Mouse (Mus musculus): ENCODE results near the gene Gcfc2. TPM values are rescaled to one million over a fixed set of nuclear protein-coding genes. Genes with fewer than 3 reads are reported as not detected.
A peak's percentile ranks its signal among the peaks of the same experiment; 100 is the strongest.

The Gcfc2 gene
- total and polyA plus RNA-seq, 2 experiments, result 2.3 to 7.3 TPM

- Histone ChIP-seq H3K27ac (replicated peaks; ENCODE audit: insufficient read depth, low read depth, low read length) (no peak within 1 kb of the TSS; the same call in 1 of the 2 replicates), H3K79me2 (ENCODE audit: control insufficient read depth, insufficient read depth, low read length) (peaks cover 5% of the 10 kb centered on the region; the same call in 1 of the 2 replicates)
- WGBS, result under 1% methylated on average over 44 of the region's 44 CpGs
Measured at GRCm38 (mm10) chr6:81965296-81966067, 42.0 kb downstream of the Gcfc2 start, which contains the start of gene Mrpl19. TSS of gene Mrpl19 (minus strand) at chr6:81965958.

GRCm38 (mm10) chr6:81966068-81966544, 42.6 kb downstream of the Gcfc2 start:
- Histone ChIP-seq H3K27me3 (ENCODE audit: control insufficient read depth, insufficient read depth, low read length) (no peaks in the 10 kb centered on the region), H3K79me2 (ENCODE audit: control insufficient read depth, insufficient read depth, low read length) (peaks cover 5% of the 10 kb centered on the region; the same call in 1 of the 2 replicates), H3K4me3 (ENCODE audit: insufficient read depth, low read depth, low read length) (peak overlapping the region; percentile 95; the same call in 1 of the 2 replicates), H3K4me1 (ENCODE audit: control insufficient read depth, insufficient read depth, low read length) (peaks cover 3% of the 10 kb centered on the region; the same call in 1 of the 2 replicates), H3K9ac (ENCODE audit: low read depth, low read length) (0 out of 2 replicates have a peak overlapping the region, but pooled peaks have one; percentile 5), H3K36me3 (ENCODE audit: control insufficient read depth, insufficient read depth, low read length) (peaks cover 15% of the 10 kb centered on the region; the same call in 1 of the 2 replicates), H3K27ac (replicated peaks; ENCODE audit: insufficient read depth, low read depth, low read length) (no peak overlapping the region)
- TF ChIP-seq CTCF (IDR thresholded peaks at IDR 0.05; ENCODE audit: low read depth, low read length) (no peak), POLR2A (IDR thresholded peaks at IDR 0.05; ENCODE audit: extremely low read depth, insufficient read depth, low read length) (no peak)
- 51% methylated on average over 2 of the region's 2 CpGs for WGBS
- no peak for DNase-seq (ENCODE audit: extremely low read depth, low read depth, low spot score)

More at GRCm38 (mm10) chr6:81965296-81966067, 42.0 kb downstream of the Gcfc2 start, which contains the start of gene Mrpl19:
- Histone ChIP-seq H3K9ac (ENCODE audit: low read depth, low read length) (peak within 1 kb of the TSS; percentile 87), H3K27me3 (ENCODE audit: control insufficient read depth, insufficient read depth, low read length) (no peaks in the 10 kb centered on the region), H3K4me1 (ENCODE audit: control insufficient read depth, insufficient read depth, low read length) (peaks cover 3% of the 10 kb centered on the region; the same call in 1 of the 2 replicates), H3K4me3 (ENCODE audit: insufficient read depth, low read depth, low read length) (peak within 1 kb of the TSS; percentile 95), H3K36me3 (ENCODE audit: control insufficient read depth, insufficient read depth, low read length) (peaks cover 21% of the 10 kb centered on the region)
- DNase-seq (ENCODE audit: extremely low read depth, low read depth, low spot score), result peak; percentile 85
- TF ChIP-seq POLR2A (IDR thresholded peaks at IDR 0.05; ENCODE audit: extremely low read depth, insufficient read depth, low read length), result no peak
- no peak for TF ChIP-seq CTCF (IDR thresholded peaks at IDR 0.05; ENCODE audit: low read depth, low read length)

- Histone ChIP-seq H3K9ac (ENCODE audit: low read depth, low read length) (no peak overlapping the region), H3K79me2 (ENCODE audit: control insufficient read depth, insufficient read depth, low read length) (no peaks in the 10 kb centered on the region), H3K4me1 (ENCODE audit: control insufficient read depth, insufficient read depth, low read length) (no peaks in the 10 kb centered on the region), H3K27ac (replicated peaks; ENCODE audit: insufficient read depth, low read depth, low read length) (no peak overlapping the region), H3K36me3 (ENCODE audit: control insufficient read depth, insufficient read depth, low read length) (no peaks in the 10 kb centered on the region), H3K27me3 (ENCODE audit: control insufficient read depth, insufficient read depth, low read length) (no peaks in the 10 kb centered on the region), H3K4me3 (ENCODE audit: insufficient read depth, low read depth, low read length) (no peak overlapping the region)
- no peak for TF ChIP-seq POLR2A (IDR thresholded peaks at IDR 0.05; ENCODE audit: extremely low read depth, insufficient read depth, low read length)
- no peak for TF ChIP-seq CTCF (IDR thresholded peaks at IDR 0.05; ENCODE audit: low read depth, low read length)
- no peak for DNase-seq (ENCODE audit: extremely low read depth, low read depth, low spot score)
- 86% methylated on average over 7 of the region's 7 CpGs for WGBS
Measured at GRCm38 (mm10) chr6:81971196-81971595, 47.7 kb downstream of the Gcfc2 start.

GRCm38 (mm10) chr6:81972595-81972994, 49.1 kb downstream of the Gcfc2 start:
- no peaks in the 10 kb centered on the region for H3K4me1 ChIP-seq (ENCODE audit: control insufficient read depth, insufficient read depth, low read length)
- no peaks in the 10 kb centered on the region for H3K79me2 ChIP-seq (ENCODE audit: control insufficient read depth, insufficient read depth, low read length)
- no peak for TF ChIP-seq POLR2A (IDR thresholded peaks at IDR 0.05; ENCODE audit: extremely low read depth, insufficient read depth, low read length)
- no peak for TF ChIP-seq CTCF (IDR thresholded peaks at IDR 0.05; ENCODE audit: low read depth, low read length)
- H3K27me3 ChIP-seq (ENCODE audit: control insufficient read depth, insufficient read depth, low read length), result no peaks in the 10 kb centered on the region
- no peak overlapping the region for H3K4me3 ChIP-seq (ENCODE audit: insufficient read depth, low read depth, low read length)
- no peak overlapping the region for H3K27ac ChIP-seq (replicated peaks; ENCODE audit: insufficient read depth, low read depth, low read length)
- no peaks in the 10 kb centered on the region for H3K36me3 ChIP-seq (ENCODE audit: control insufficient read depth, insufficient read depth, low read length)
- DNase-seq (ENCODE audit: extremely low read depth, low read depth, low spot score), result no peak
- 93% methylated on average over 8 of the region's 8 CpGs for WGBS
- H3K9ac ChIP-seq (ENCODE audit: low read depth, low read length), result no peak overlapping the region

- no peaks in the 10 kb centered on the region for H3K79me2 ChIP-seq (ENCODE audit: control insufficient read depth, insufficient read depth, low read length)
- no peak overlapping the region for H3K4me3 ChIP-seq (ENCODE audit: insufficient read depth, low read depth, low read length)
- peak; percentile 55 for DNase-seq (ENCODE audit: extremely low read depth, low read depth, low spot score)
- WGBS, result 39% methylated on average over 7 of the region's 7 CpGs
- H3K36me3 ChIP-seq (ENCODE audit: control insufficient read depth, insufficient read depth, low read length), result no peaks in the 10 kb centered on the region
- no peak overlapping the region for H3K9ac ChIP-seq (ENCODE audit: low read depth, low read length)
- H3K4me1 ChIP-seq (ENCODE audit: control insufficient read depth, insufficient read depth, low read length), result no peaks in the 10 kb centered on the region
- H3K27me3 ChIP-seq (ENCODE audit: control insufficient read depth, insufficient read depth, low read length), result no peaks in the 10 kb centered on the region
- TF ChIP-seq POLR2A (IDR thresholded peaks at IDR 0.05; ENCODE audit: extremely low read depth, insufficient read depth, low read length) (no peak), CTCF (IDR thresholded peaks at IDR 0.05; ENCODE audit: low read depth, low read length) (peak; percentile 91)
- no peak overlapping the region for H3K27ac ChIP-seq (replicated peaks; ENCODE audit: insufficient read depth, low read depth, low read length)
Measured at GRCm38 (mm10) chr6:81975971-81976621, 52.6 kb downstream of the Gcfc2 start.

Measured in liver, adult 2 months (tissue).